Mouse (Mus musculus): ENCODE results near the gene Htr2c. TPM values are rescaled to one million over a fixed set of nuclear protein-coding genes. Genes with fewer than 3 reads are reported as not detected.
A peak's percentile ranks its signal among the peaks of the same experiment; 100 is the strongest.

The Htr2c gene
- not detected for total RNA-seq (2021)
- long read RNA-seq, experiment 1, result 0 reads
- long read RNA-seq, experiment 2, result 0 reads

DNA sequence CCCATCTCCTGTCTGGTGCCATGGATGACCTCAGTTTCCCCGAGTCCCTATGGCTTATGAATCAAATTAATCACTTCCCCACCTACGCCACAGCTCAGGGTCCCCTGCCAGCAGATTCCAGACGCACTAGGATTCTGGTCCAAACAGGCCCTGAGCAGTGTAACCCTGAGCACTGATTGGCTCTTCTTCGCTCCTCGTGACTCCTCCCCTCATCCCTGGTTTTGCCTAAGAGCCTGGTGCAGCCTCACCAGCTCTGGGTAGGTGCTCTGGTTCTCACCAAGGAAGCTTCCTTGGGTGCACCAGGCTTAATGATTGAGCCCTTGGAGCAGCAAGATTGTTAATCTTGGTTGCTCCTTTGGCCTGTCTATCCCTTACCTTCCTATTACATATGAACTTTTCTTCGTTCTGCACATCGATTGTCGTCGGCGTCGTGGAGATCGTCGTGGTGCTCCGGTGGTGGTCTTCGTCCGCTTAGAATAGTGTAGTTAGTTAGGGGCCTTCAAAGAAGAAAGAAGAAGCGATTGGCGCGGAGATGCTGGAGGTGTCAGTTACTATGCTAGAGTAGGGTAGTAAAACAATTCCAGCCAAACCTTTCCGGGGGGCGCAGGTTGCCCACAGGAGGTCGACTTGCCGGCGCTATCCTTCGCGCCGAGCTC lies at the start of gene Htr2c:
Gene Htr2c (plus strand): TSS at position 256 of the 656 bp plus-strand sequence.
- DNase-seq, result no peak
- intact Hi-C loops (cut with DNase I), result no loop called here

DNA sequence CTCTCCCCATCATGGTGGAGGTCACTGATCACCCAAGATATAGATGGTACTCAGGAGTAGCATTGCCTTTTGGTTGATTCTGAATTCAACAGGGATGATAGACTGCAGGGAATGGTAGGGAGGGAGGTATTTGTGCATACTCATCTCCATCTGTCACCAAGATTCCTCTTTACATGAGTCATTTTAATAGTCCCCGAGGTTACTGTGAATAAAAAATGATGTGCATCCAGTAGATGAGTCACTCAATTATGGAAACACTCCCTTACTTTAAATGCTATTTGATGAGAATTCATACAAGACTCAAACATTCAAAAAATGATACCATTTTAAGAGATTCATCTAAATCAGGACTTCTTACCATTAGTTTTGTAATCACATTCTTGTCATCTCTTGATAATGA lies 34.1 kb upstream of the Htr2c start:
- DNase-seq, result no peak
- intact Hi-C loops (cut with DNase I), result no loop called here

DNA sequence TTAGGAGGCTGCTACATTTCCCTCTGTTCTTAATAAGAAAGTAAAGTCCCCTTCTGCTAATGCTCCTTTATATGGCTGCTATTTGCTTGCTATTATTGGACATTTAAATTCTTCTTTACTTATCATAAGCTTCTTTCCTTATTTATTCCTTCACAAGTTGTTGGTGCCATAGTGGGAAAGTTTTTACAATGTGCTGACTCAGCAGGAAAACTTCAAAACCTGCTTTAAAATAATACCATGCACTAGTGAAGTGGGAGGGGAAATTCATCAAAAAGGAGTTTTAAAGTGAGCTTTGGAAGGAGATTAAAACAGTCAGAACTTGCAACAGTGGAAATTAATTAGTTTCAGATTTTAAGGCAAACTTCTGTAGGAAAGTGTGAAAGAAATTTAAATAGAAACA lies 26.0 kb upstream of the Htr2c start:
- DNase-seq, result no peak
- intact Hi-C loops (cut with DNase I), result no loop called here

DNA sequence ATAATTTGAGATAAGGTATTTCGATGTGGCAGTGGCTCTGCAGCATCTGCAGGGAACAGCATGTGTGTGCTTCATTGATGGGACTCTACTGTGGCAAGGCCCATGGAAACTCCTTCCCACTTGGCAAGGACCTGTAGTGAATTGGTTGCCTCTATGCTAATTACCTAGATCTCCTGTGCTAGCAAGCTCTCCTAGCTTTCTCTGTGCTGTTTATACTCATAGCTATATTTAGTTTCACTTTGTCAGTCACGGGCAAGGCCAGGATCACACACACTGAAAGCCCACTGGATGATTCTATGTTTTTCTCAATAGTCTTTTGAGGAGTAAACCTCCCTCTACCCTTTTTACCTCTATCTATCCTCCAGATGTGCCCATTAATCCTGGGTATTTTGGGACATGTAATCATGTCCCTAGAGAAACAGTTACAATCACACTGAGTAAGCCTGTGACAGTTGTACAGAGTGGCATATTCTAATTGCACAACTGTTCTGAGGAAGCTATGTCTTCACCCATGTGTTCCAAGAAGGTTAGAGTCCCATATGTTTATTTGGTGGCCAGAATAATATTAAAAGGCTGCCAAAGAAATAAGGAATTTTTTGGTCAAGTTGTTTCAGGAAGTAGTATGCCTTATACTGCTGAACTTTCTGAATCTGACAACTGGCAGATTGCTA lies 16.0 kb upstream of the Htr2c start:
- intact Hi-C loops (cut with DNase I), result no loop called here
- DNase-seq, result no peak

GRCm38 (mm10) chrX:146946996-146947395 lies 15.3 kb upstream of the Htr2c start:
- intact Hi-C loops (cut with DNase I), result no loop called here
- DNase-seq, result no peak

- no peak for DNase-seq
- intact Hi-C loops (cut with DNase I), result no loop called here
Measured at GRCm38 (mm10) chrX:146958608-146959007, 3.7 kb upstream of the Htr2c start.

DNA sequence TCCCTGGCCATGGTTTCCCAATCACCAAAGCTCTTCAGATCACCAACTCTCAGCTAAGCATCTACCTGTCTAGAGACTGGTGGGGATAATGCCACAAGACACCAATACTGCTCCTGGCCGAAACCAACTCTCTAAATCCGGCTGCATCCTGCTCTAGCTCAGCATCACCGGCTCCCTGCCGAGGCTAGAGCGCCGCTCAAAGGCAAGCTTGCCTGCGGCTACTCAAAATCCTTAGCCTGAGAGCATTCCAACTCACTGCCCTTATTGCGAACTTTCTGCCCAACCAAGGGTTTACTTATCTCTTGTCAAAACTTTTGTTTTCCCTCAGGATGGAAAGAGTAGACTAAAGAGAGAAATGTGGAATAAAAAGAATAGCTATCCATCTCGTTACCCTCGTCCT lies 2.4 kb upstream of the Htr2c start:
- intact Hi-C loops (cut with DNase I), result no loop called here
- no peak for DNase-seq

DNA sequence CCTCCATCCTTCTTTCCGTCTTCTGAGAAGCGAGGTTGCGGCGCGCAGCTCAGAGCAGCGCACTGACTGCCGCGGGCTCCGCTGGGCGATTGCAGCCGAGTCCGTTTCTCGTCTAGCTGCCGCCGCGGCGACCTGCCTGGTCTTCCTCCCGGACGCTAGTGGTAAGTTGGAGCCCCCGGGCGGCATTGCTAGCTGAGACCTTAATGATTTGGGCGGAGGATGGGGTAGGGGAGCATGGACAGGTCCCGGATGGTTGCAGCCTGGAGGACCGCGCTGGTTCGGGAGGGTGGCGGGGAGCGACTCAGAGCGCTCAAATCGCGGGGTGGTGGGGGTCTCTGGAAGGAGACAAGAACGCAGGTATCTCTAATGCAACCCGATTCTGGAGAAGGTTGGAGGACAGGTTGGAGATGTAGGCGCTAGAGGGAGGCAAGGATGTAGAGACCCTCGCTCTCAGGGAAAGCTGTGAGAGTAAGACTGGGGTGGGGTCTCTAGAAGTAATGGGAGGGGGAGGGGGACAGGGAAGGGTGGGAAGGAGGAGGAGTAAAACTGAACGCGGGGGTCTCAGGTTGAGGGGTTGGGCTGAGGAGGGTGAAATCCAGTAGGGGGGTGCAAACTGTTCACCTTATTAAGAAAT lies 718 bp downstream of the Htr2c start:
- intact Hi-C loops (cut with DNase I), result no loop called here

DNA sequence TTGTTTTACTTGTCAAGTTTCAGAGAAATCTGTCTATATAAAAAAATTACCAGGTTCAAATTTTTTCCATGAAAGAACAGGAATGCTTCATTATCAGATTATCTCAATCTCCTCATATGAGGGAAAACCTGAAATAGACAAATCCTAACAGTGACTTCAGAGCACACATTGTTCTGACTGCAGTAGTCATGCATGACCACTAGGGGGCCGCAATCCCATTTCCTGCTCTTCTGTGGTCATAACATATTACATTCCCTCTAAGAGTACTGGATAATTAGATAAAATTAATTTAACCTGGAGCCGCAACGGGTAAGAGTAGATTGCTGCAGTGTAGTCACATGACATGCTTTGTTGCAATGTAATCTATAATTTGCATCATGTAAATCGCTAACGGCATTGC lies 17.6 kb downstream of the Htr2c start:
- peak in 1 of 2 experiments; percentile 4 for DNase-seq
- intact Hi-C loops (cut with DNase I), result no loop called here

More for the DNA sequence above, 718 bp downstream of the Htr2c start:
- DNase-seq, result no peak

- intact Hi-C loops (cut with DNase I), result no loop called here
- no peak for DNase-seq
Measured at GRCm38 (mm10) chrX:147055730-147056129, 93.4 kb downstream of the Htr2c start.

DNA sequence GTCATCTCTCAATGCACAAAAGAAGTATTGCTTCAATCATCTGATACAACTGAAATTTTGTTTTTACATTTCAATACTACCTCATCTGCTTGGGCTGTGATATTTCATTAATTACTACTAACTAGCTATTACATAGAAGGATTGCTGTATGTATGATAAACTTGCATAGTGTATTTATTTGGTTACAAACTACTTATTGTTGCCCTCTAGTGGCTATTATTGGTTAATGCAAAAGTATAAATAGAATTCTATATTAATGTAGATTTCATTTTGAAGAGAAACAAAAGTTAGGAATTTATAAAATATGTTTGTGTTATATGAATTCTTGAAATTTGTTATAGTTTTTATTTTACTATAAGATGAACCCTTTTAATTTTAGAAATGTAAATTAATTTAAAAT lies 109.3 kb downstream of the Htr2c start:
- intact Hi-C loops (cut with DNase I), result no loop called here
- DNase-seq, result no peak

DNA sequence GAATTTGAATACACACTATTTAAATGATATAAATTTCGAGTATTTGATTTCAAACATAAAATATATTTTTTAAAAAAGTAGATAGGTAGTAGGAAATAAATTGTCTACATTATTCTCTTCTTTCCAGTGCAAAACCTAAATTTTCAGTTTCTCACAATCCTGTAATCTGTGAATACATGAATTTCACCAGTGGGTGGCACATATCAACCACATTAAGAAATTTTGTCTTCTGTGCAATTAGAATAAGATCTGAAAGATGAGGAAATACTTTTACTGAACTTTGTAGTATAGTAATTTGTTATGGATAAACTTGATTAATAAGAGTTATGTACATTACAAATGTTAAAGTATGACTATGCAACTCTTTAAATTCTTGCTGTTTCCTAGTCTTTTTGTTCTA lies 156.8 kb downstream of the Htr2c start:
- no peak for DNase-seq
- intact Hi-C loops (cut with DNase I), result no loop called here

DNA sequence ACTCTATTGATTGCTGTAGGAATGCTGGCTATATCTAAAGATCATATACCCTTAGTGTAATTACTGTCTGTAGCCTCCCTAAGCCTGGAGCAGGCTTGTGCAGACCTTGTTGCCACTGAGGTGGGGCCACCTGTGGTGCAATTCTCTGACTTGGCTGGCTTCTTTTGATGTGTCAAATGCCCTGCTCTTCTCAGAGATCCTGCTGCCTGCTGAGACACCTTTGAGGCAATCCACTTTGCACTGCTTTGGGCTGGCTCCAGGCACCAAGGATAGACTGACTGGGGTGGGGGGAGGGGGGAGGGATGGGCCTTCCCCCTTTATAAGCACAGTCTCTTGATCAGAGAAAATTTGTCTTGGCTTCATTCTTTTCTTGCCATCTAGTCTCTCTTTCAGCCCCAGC lies 252.9 kb downstream of the Htr2c start:
- no peak for DNase-seq
- intact Hi-C loops (cut with DNase I), result no loop called here

DNA sequence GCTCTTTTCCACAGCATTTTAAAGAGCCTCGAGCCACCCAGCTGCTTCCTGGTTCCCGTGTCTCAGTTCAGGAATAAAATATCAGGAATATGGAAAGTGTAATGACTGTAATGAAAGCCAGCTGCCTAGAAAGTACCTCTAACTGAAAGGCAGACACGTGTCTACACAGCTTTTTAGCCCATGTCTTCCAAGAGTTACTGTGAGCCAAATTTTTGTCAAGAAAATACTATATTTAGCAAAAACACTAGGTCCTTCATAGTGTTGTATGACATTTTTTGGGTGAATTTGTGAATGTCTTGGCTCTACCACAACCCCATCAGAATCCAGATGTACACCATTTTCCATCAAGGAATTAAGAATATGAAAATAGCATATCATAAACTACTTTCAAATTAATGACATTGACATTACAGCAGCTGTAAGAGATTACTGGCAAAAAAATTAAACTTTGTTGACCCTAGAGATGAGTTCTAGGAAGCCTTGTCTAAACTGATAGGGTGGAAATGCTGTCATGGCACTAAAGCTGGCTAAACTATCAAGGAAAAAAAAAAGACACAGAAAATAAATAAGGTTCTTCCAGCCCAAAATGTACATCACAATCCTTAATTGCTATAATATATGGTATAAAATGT lies 255.2 kb downstream of the Htr2c start:
- intact Hi-C loops (cut with DNase I), result no loop called here
- DNase-seq, result no peak

GRCm38 (mm10) chrX:147238806-147239542 lies 276.7 kb downstream of the Htr2c start:
- no peak for DNase-seq
- intact Hi-C loops (cut with DNase I), result no loop called here

Small RNA genes within 50 kb of the gene (microRNA-seq; reads per million reads assigned to microRNA genes)
- 0 to 5.3 reads per million in 2 experiments for gene Gm22650
- gene Gm24627, result 0 reads per million in 2 experiments
- 0 to 32.8 reads per million in 2 experiments for gene Mir1264
- 2.4 to 162 reads per million in 2 experiments for gene Mir1298
- 0 to 0.24 reads per million in 2 experiments for gene Mir1912
- gene Mir448, result 0.27 to 21.1 reads per million in 2 experiments
- 0.27 to 17.1 reads per million in 2 experiments for gene Mir764
